Mouse (Mus musculus) megakaryocyte, embryonic 14.5 days (primary cell): ENCODE measurements around the gene Map1s. TPM values are rescaled to one million over a fixed set of nuclear protein-coding genes. Genes with fewer than 3 reads are reported as not detected.

ENCODE experiments used
- H3K27me3 ChIP-seq: replicated peaks from 2 replicates; pipeline ENCODE3; 2012; ENCODE audit warnings: inconsistent platforms
- H3K36me3 ChIP-seq: replicated peaks from 2 replicates; pipeline ENCODE3; 2012; ENCODE audit warnings: low read length, inconsistent platforms, mixed read lengths
- H3K4me1 ChIP-seq: 2 replicates; pipeline ENCODE4 v1.6.1; 2012; ENCODE audit warnings: inconsistent platforms
- H3K4me3 ChIP-seq: replicated peaks from 2 replicates; pipeline ENCODE3; 2012; ENCODE audit warnings: moderate library complexity, mild to moderate bottlenecking, inconsistent platforms
- H3K9me3 ChIP-seq: 2 replicates; pipeline ENCODE4 v1.6.1; 2012; ENCODE audit warnings: inconsistent platforms
- FLI1 ChIP-seq: IDR thresholded peaks from 2 replicates; pipeline ENCODE4 v1.6.1; 2012; ENCODE audit warnings: low read length, inconsistent platforms, mixed read lengths
- GATA1 ChIP-seq: IDR thresholded peaks from 3 replicates; pipeline ENCODE4 v1.6.1; 2012; ENCODE audit warnings: mixed read lengths, low read length, inconsistent platforms, borderline replicate concordance
- polyA plus RNA-seq: library from polyadenylated mRNA; stranded (reverse); fragments of >175 nt; gene quantifications from 2 replicates; pipeline ENCODE4 v1.2.3, GENCODE M21; 2012; ENCODE audit warnings: low replicate concordance; ENCODE audit not compliant: insufficient read depth

Map1s gene
- polyA plus RNA-seq, 1 experiment: 69.6 TPM

GRCm38 (mm10) chr8:70912955-70913354, 7.2 kb downstream of the Map1s start:
- no peaks in the 10 kb centered on the region for H3K9me3 ChIP-seq
- TF ChIP-seq FLI1: no peak
- TF ChIP-seq GATA1: no peak
- H3K4me1 ChIP-seq: peaks cover 47% of the 10 kb centered on the region
- no peaks in the 10 kb centered on the region for H3K27me3 ChIP-seq
- no peak overlapping the region for H3K4me3 ChIP-seq
- H3K36me3 ChIP-seq: peaks cover 81% of the 10 kb centered on the region

DNA sequence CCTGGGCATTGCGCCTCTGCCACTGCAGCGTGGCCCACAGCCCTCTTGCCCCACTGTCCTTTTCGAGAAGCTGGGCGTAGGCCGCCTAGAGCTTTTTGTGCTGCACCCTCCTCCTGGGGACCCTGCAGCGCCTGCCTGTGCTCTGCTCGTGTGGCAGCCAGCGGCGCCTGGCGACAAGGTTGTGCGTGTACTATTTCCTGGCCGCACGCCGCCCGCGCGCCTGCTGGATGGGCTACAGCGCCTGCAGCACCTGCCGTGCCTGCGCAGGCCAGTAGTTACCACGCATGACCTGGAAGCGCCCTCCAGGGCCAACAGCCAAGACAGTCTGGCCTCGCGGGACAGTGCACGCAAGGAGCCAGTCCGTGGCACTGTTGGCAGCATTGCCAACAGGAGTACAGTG, 7.8 kb downstream of the Map1s start:
- Histone ChIP-seq H3K9me3 (no peaks in the 10 kb centered on the region), H3K27me3 (no peaks in the 10 kb centered on the region), H3K4me3 (no peak overlapping the region), H3K4me1 (peaks cover 47% of the 10 kb centered on the region), H3K36me3 (peaks cover 86% of the 10 kb centered on the region)
- TF ChIP-seq GATA1 (no peak), FLI1 (no peak)

- TF ChIP-seq FLI1 (no peak), GATA1 (no peak)
- Histone ChIP-seq H3K4me3 (no peak overlapping the region), H3K9me3 (no peaks in the 10 kb centered on the region), H3K27me3 (no peaks in the 10 kb centered on the region), H3K36me3 (peaks cover 90% of the 10 kb centered on the region), H3K4me1 (peaks cover 43% of the 10 kb centered on the region)
Measured at GRCm38 (mm10) chr8:70914704-70915103, 9.0 kb downstream of the Map1s start.

- Histone ChIP-seq H3K27me3 (peaks cover 2% of the 10 kb centered on the region), H3K36me3 (peaks cover 54% of the 10 kb centered on the region), H3K9me3 (no peaks in the 10 kb centered on the region), H3K4me1 (peaks cover 10% of the 10 kb centered on the region; the same call in 1 of the 2 replicates), H3K4me3 (no peak overlapping the region)
- TF ChIP-seq GATA1 (no peak), FLI1 (no peak)
Measured at GRCm38 (mm10) chr8:70920049-70920922, 14.6 kb downstream of the Map1s start.

DNA sequence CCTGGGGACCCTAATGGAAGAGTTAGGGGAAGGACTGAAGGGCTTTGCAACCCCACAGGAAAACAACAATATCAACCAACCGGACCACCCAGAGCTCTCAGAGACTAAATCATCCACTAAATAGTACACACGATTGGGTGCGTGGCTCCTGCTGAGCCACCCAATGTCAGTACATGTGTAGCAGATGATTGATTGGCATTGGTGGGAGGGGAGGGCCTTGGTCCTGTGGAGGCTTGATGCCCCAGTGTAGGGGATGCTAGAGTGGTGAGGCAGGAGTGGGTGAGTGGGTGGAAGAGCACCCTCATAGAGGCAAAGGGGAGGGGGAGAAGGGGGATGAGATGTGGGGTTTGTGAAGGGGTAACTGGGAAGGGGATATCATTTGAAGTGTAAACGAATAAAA, 18.4 kb downstream of the Map1s start:
- H3K36me3 ChIP-seq: peaks cover 16% of the 10 kb centered on the region
- H3K4me3 ChIP-seq: no peak overlapping the region
- peaks cover 8% of the 10 kb centered on the region for H3K27me3 ChIP-seq
- no peaks in the 10 kb centered on the region for H3K4me1 ChIP-seq
- TF ChIP-seq GATA1 (no peak), FLI1 (no peak)
- H3K9me3 ChIP-seq: no peaks in the 10 kb centered on the region

DNA sequence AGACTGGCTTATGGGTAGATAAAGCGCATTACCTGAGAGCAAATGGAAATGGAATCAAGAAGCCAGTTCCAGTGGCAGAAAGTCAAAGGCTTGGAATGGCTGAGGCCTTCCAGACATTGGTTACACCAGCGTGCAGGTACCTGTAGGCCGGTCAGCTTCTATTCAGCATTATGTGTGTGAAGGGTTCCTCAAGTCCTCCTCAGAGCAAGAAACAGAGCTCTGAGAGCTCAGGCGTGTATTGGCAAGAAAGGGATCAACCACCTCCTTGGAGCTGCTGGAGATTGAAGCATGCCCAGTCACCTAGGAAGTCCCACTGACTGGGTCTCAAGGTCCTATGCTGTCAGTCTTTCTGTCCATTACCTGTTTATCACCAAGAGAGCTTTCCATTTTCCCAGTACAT, 20.0 kb downstream of the Map1s start:
- Histone ChIP-seq H3K4me3 (no peak overlapping the region), H3K36me3 (peaks cover 8% of the 10 kb centered on the region), H3K4me1 (no peaks in the 10 kb centered on the region), H3K9me3 (no peaks in the 10 kb centered on the region), H3K27me3 (peaks cover 17% of the 10 kb centered on the region)
- TF ChIP-seq FLI1: no peak
- no peak for TF ChIP-seq GATA1

DNA sequence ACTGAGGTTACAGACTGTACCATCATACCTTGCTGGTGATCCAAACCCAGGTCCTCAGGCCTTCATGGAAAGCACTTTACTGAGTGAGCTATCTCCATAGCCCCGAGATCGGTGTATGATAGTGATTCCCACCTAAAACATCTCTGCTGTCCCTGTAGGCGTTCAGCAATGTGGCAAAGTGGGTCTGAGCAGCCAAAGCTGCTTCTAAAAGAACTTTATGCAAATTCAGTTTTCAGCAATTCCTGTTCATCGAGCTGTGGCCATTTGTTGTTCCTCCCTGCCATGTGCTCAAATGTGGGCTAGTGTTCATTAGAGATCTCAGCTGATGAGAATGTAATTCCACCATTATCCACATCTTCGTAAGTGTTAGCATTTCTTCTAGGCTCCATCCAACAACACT, 20.7 kb downstream of the Map1s start:
- Histone ChIP-seq H3K27me3 (peaks cover 18% of the 10 kb centered on the region), H3K9me3 (no peaks in the 10 kb centered on the region), H3K36me3 (peaks cover 1% of the 10 kb centered on the region), H3K4me3 (no peak overlapping the region), H3K4me1 (no peaks in the 10 kb centered on the region)
- TF ChIP-seq FLI1 (no peak), GATA1 (no peak)

GRCm38 (mm10) chr8:70928096-70928495, 22.4 kb downstream of the Map1s start:
- no peaks in the 10 kb centered on the region for H3K36me3 ChIP-seq
- no peaks in the 10 kb centered on the region for H3K4me1 ChIP-seq
- peaks cover 27% of the 10 kb centered on the region for H3K27me3 ChIP-seq
- no peak overlapping the region for H3K4me3 ChIP-seq
- TF ChIP-seq GATA1 (no peak), FLI1 (no peak)
- no peaks in the 10 kb centered on the region for H3K9me3 ChIP-seq

GRCm38 (mm10) chr8:70928778-70929322, 23.1 kb downstream of the Map1s start:
- Histone ChIP-seq H3K36me3 (no peaks in the 10 kb centered on the region), H3K4me1 (no peaks in the 10 kb centered on the region), H3K27me3 (peaks cover 30% of the 10 kb centered on the region), H3K9me3 (no peaks in the 10 kb centered on the region), H3K4me3 (no peak overlapping the region)
- TF ChIP-seq FLI1 (no peak), GATA1 (no peak)

DNA sequence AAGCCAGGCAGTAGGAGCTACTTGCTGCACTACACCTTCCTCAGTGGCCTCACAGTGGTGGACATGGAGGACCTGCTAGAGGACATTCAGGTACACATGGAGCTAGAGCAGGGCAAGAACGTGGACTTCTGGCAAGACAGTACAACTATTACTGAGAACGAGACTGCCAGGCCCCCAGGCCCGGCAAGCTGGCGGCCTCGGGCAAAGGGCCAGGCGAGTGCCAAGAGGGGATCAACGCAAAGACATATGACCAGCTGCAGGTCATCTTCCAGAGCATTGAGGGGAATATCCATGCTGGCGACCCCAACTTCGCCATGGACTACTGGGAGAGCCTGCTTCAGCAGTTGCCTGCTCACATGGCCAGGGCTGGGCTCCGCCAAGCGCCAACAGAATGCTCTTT, 26.0 kb downstream of the Map1s start:
- TF ChIP-seq FLI1 (no peak), GATA1 (no peak)
- no peaks in the 10 kb centered on the region for H3K9me3 ChIP-seq
- H3K4me1 ChIP-seq: no peaks in the 10 kb centered on the region
- H3K4me3 ChIP-seq: no peak overlapping the region
- H3K36me3 ChIP-seq: no peaks in the 10 kb centered on the region
- H3K27me3 ChIP-seq: peaks cover 44% of the 10 kb centered on the region

- Histone ChIP-seq H3K36me3 (no peaks in the 10 kb centered on the region), H3K4me1 (no peaks in the 10 kb centered on the region), H3K4me3 (no peak overlapping the region), H3K9me3 (no peaks in the 10 kb centered on the region), H3K27me3 (peaks cover 48% of the 10 kb centered on the region)
- TF ChIP-seq GATA1 (no peak), FLI1 (no peak)
Measured at GRCm38 (mm10) chr8:70933036-70933435, 27.3 kb downstream of the Map1s start.
